Mouse (Mus musculus) embryonic fibroblast, embryonic 13.5 days (primary cell): ENCODE results near the gene Usp5. TPM values are rescaled to one million over a fixed set of nuclear protein-coding genes. Genes with fewer than 3 reads are reported as not detected.

Experiments used
- H3K27ac ChIP-seq: 2 replicates; pipeline ENCODE4 v1.5.1; 2012; ENCODE audit warnings: low read length, control low read depth, inconsistent platforms; ENCODE audit not compliant: insufficient read depth
- H3K4me1 ChIP-seq: 2 replicates; pipeline ENCODE4 v1.6.1; 2011; ENCODE audit warnings: low read length; ENCODE audit not compliant: control insufficient read depth, insufficient read depth
- H3K4me3 ChIP-seq: 2 replicates; pipeline ENCODE4 v1.5.1; 2011; ENCODE audit warnings: mild to moderate bottlenecking, control low read depth, low read length; ENCODE audit not compliant: insufficient read depth
- CTCF ChIP-seq: IDR thresholded peaks from 2 replicates; pipeline ENCODE4 v1.5.1; 2011; ENCODE audit warnings: mild to moderate bottlenecking, control low read depth, low read length, moderate library complexity, borderline replicate concordance; ENCODE audit not compliant: insufficient read depth
- POLR2A ChIP-seq: IDR thresholded peaks from 2 replicates; pipeline ENCODE4 v1.6.1; 2011; ENCODE audit warnings: low read depth, mild to moderate bottlenecking, control low read depth, low read length, moderate library complexity
- polyA plus RNA-seq: library from polyadenylated mRNA; stranded (reverse); fragments of >200 nt; gene quantifications from 2 replicates; pipeline ENCODE4 v1.2.4, GENCODE M21; 2011; ENCODE audit warnings: low read depth; ENCODE audit not compliant: missing spikeins, insufficient read length

Gene Usp5
- 87.6 and 105 TPM in 2 replicates for polyA plus RNA-seq

- H3K4me3 ChIP-seq = peak within 1 kb of the TSS; percentile 71
- TF ChIP-seq CTCF (no peak), POLR2A (no peak; the same call in none of the 2 replicates)
- peak within 1 kb of the TSS; percentile 85 for H3K27ac ChIP-seq
- H3K4me1 ChIP-seq = no peaks in the 10 kb centered on the region
Observed at GRCm38 (mm10) chr6:124828868-124829798, at the start of gene Usp5, which contains the start of gene Cdca3. Usp5 (minus strand) TSS chr6:124829484. Cdca3 (plus strand) TSS chr6:124829547.

- Histone ChIP-seq H3K4me3 (no peak overlapping the region), H3K4me1 (no peaks in the 10 kb centered on the region), H3K27ac (no peak overlapping the region)
- TF ChIP-seq CTCF (no peak), POLR2A (no peak)
Observed at GRCm38 (mm10) chr6:124874348-124874747, 45.1 kb upstream of the Usp5 start.

GRCm38 (mm10) chr6:124866560-124866959, 37.3 kb upstream of the Usp5 start:
- TF ChIP-seq POLR2A = no peak
- TF ChIP-seq CTCF = no peak
- H3K4me1 ChIP-seq = no peaks in the 10 kb centered on the region
- H3K27ac ChIP-seq = no peak overlapping the region
- no peak overlapping the region for H3K4me3 ChIP-seq

GRCm38 (mm10) chr6:124865766-124866362, 36.6 kb upstream of the Usp5 start:
- Histone ChIP-seq H3K4me3 (no peak overlapping the region), H3K4me1 (no peaks in the 10 kb centered on the region), H3K27ac (no peak overlapping the region)
- TF ChIP-seq CTCF (no peak), POLR2A (no peak)

GRCm38 (mm10) chr6:124863658-124864298, 34.5 kb upstream of the Usp5 start, which contains the start of gene Gpr162:
Gpr162 (minus strand) TSS chr6:124863983.
- Histone ChIP-seq H3K4me3 (peak within 1 kb of the TSS; percentile 34), H3K4me1 (no peaks in the 10 kb centered on the region), H3K27ac (no peak within 1 kb of the TSS)
- TF ChIP-seq CTCF (no peak), POLR2A (no peak)

- no peak for TF ChIP-seq CTCF
- no peak for TF ChIP-seq POLR2A
- no peak overlapping the region for H3K27ac ChIP-seq
- peak overlapping the region; percentile 11; the same call in 1 of the 2 replicates for H3K4me3 ChIP-seq
- no peaks in the 10 kb centered on the region for H3K4me1 ChIP-seq
Observed at GRCm38 (mm10) chr6:124863125-124863657, 33.9 kb upstream of the Usp5 start.

- H3K27ac ChIP-seq = no peak overlapping the region
- H3K4me1 ChIP-seq = no peaks in the 10 kb centered on the region
- H3K4me3 ChIP-seq = no peak overlapping the region
- TF ChIP-seq POLR2A = peak; percentile 47
- TF ChIP-seq CTCF = no peak
Observed at GRCm38 (mm10) chr6:124862406-124863124, 33.3 kb upstream of the Usp5 start.

- TF ChIP-seq POLR2A = no peak
- no peak for TF ChIP-seq CTCF
- no peak overlapping the region for H3K4me3 ChIP-seq
- H3K4me1 ChIP-seq = no peaks in the 10 kb centered on the region
- no peak overlapping the region for H3K27ac ChIP-seq
Observed at GRCm38 (mm10) chr6:124861802-124862201, 32.5 kb upstream of the Usp5 start.

- TF ChIP-seq POLR2A (0 out of 2 replicates have a peak, but pooled peaks have one; percentile 11), CTCF (no peak)
- no peak overlapping the region for H3K27ac ChIP-seq
- no peaks in the 10 kb centered on the region for H3K4me1 ChIP-seq
- H3K4me3 ChIP-seq = no peak overlapping the region
Observed at GRCm38 (mm10) chr6:124861266-124861665, 32.0 kb upstream of the Usp5 start.
